Mouse (Mus musculus): Measurements from ENCODE around the gene Mmp14. TPM values are rescaled to one million over a fixed set of nuclear protein-coding genes. Genes with fewer than 3 reads are reported as not detected.

Mmp14 gene
- total and polyA plus RNA-seq, 3 experiments, result 19.4 to 29.9 TPM; not detected in 1

- H3K36me3 ChIP-seq (ENCODE audit: control insufficient read depth in 1 of 2, insufficient read depth in 2 of 2, low read length in 2 of 2), result peaks cover 0 to 44% of the 10 kb centered on the region in 2 experiments; a peak in 2 of 4 replicates
- peak overlapping the region; percentile 94 for H3K9ac ChIP-seq (ENCODE audit: control insufficient read depth, low read depth, low read length, poor library complexity, severe bottlenecking)
- H3K9me3 ChIP-seq (replicated peaks; ENCODE audit: insufficient read depth, low read length), result no peaks in the 10 kb centered on the region
- no peaks in the 10 kb centered on the region for H3K27me3 ChIP-seq (ENCODE audit: control insufficient read depth in 1 of 2, insufficient read depth in 2 of 2, low read length in 2 of 2)
- peak overlapping the region; percentile 67 to 92 for H3K4me3 ChIP-seq (ENCODE audit: control insufficient read depth in 1 of 2, insufficient read depth in 1 of 2, low read depth in 2 of 2, low read length in 2 of 2)
- peak; percentile 93 for DNase-seq (ENCODE audit: low read depth, low spot score)
- TF ChIP-seq CHD1 (IDR thresholded peaks at IDR 0.05; ENCODE audit: low read depth, low read length), result peak; percentile 95; the same call in 1 of the 2 replicates
- TF ChIP-seq MYB (IDR thresholded peaks at IDR 0.05; ENCODE audit: low read depth, low read length), result peak; percentile 65; the same call in 1 of the 2 replicates
- TF ChIP-seq JUND (IDR thresholded peaks at IDR 0.05; ENCODE audit: low read depth, low read length), result peak; percentile 51; the same call in 1 of the 2 replicates
- no peak for TF ChIP-seq ZC3H11A (IDR thresholded peaks at IDR 0.05; ENCODE audit: low read depth, low read length)
- TF ChIP-seq MEF2A (IDR thresholded peaks at IDR 0.05; ENCODE audit: extremely low read depth, insufficient replicate concordance, low read depth, low read length, poor library complexity, severe bottlenecking), result no peak
- TF ChIP-seq TCF12 (IDR thresholded peaks at IDR 0.05; ENCODE audit: low read depth, low read length), result peak; percentile 15; the same call in 1 of the 2 replicates
- no peak for TF ChIP-seq USF1 (IDR thresholded peaks at IDR 0.05; ENCODE audit: low read depth, low read length)
- TF ChIP-seq EP300 (IDR thresholded peaks at IDR 0.05; ENCODE audit: low read depth in 1 of 2, low read length in 2 of 2), result peak; percentile 68
- peak; percentile 20; the same call in 1 of the 2 replicates for TF ChIP-seq RCOR1 (IDR thresholded peaks at IDR 0.05; ENCODE audit: low read depth, low read length)
- peak; percentile 2; the same call in 1 of the 2 replicates for TF ChIP-seq POLR2AphosphoS2 (IDR thresholded peaks at IDR 0.05; ENCODE audit: low read length)
- peaks cover 28% of the 10 kb centered on the region for H3K79me2 ChIP-seq (ENCODE audit: control insufficient read depth, insufficient read depth, low read length, poor library complexity)
- H3K4me1 ChIP-seq (ENCODE audit: control insufficient read depth in 1 of 2, insufficient read depth in 2 of 2, low read length in 2 of 2), result peaks cover 5 to 42% of the 10 kb centered on the region in 2 experiments; a peak in 3 of 4 replicates
- peak overlapping the region; percentile 100 for H3K27ac ChIP-seq (ENCODE audit: control insufficient read depth, low read depth, low read length)
Measured at GRCm38 (mm10) chr14:54426003-54426688, 5.3 kb upstream of the Mmp14 start.

GRCm38 (mm10) chr14:54426689-54427398 is 4.6 kb upstream of the Mmp14 start, which contains the start of gene Mrpl52:
Gene Mrpl52 (plus strand): TSS chr14:54426909.
- Histone ChIP-seq H3K27ac (ENCODE audit: control insufficient read depth, low read depth, low read length) (peak within 1 kb of the TSS; percentile 100), H3K9me3 (replicated peaks; ENCODE audit: insufficient read depth, low read length) (no peaks in the 10 kb centered on the region), H3K27me3 (ENCODE audit: control insufficient read depth in 1 of 2, insufficient read depth in 2 of 2, low read length in 2 of 2) (no peaks in the 10 kb centered on the region), H3K9ac (ENCODE audit: control insufficient read depth, low read depth, low read length, poor library complexity, severe bottlenecking) (peak within 1 kb of the TSS; percentile 94), H3K36me3 (ENCODE audit: control insufficient read depth in 1 of 2, insufficient read depth in 2 of 2, low read length in 2 of 2) (peaks cover 0 to 44% of the 10 kb centered on the region in 2 experiments; a peak in 2 of 4 replicates), H3K79me2 (ENCODE audit: control insufficient read depth, insufficient read depth, low read length, poor library complexity) (peaks cover 32% of the 10 kb centered on the region), H3K4me3 (ENCODE audit: control insufficient read depth in 1 of 2, insufficient read depth in 1 of 2, low read depth in 2 of 2, low read length in 2 of 2) (peak within 1 kb of the TSS; percentile 67 to 92), H3K4me1 (ENCODE audit: control insufficient read depth in 1 of 2, insufficient read depth in 2 of 2, low read length in 2 of 2) (peaks cover 5 to 42% of the 10 kb centered on the region in 2 experiments; a peak in 3 of 4 replicates)
- peak; percentile 98 for DNase-seq (ENCODE audit: low read depth, low spot score)
- peak; percentile 88 for TF ChIP-seq TBP (IDR thresholded peaks at IDR 0.05; ENCODE audit: low read depth, low read length)
- peak; percentile 95 for TF ChIP-seq MYC (IDR thresholded peaks at IDR 0.05; ENCODE audit: low read depth, low read length)
- TF ChIP-seq USF1 (IDR thresholded peaks at IDR 0.05; ENCODE audit: low read depth, low read length), result peak; percentile 68
- peak; percentile 83 for TF ChIP-seq HCFC1 (IDR thresholded peaks at IDR 0.05; ENCODE audit: low read depth, low read length)
- TF ChIP-seq E2F4 (IDR thresholded peaks at IDR 0.05; ENCODE audit: borderline replicate concordance, low read depth, low read length), result peak; percentile 48; the same call in 1 of the 2 replicates
- TF ChIP-seq KAT2A (conservative IDR thresholded peaks at IDR 0.05; ENCODE audit: low read depth, low read length), result peak; percentile 56; the same call in 1 of the 2 replicates
- TF ChIP-seq ZC3H11A (IDR thresholded peaks at IDR 0.05; ENCODE audit: low read depth, low read length), result peak; percentile 26; the same call in 1 of the 2 replicates
- TF ChIP-seq CHD2 (IDR thresholded peaks at IDR 0.05; ENCODE audit: low read length), result no peak
- peak; percentile 81 for TF ChIP-seq NELFE (IDR thresholded peaks at IDR 0.05; ENCODE audit: low read depth, low read length)
- peak; percentile 82 for TF ChIP-seq TCF12 (IDR thresholded peaks at IDR 0.05; ENCODE audit: low read depth, low read length)
- peak; percentile 97 for TF ChIP-seq MXI1 (IDR thresholded peaks at IDR 0.05; ENCODE audit: low read depth, low read length)
- TF ChIP-seq ZNF384 (IDR thresholded peaks at IDR 0.05; ENCODE audit: low read depth, low read length), result peak; percentile 2; the same call in 1 of the 2 replicates
- peak; percentile 44 for TF ChIP-seq RCOR1 (IDR thresholded peaks at IDR 0.05; ENCODE audit: low read depth, low read length)
- TF ChIP-seq GABPA (IDR thresholded peaks at IDR 0.05; ENCODE audit: low read depth, low read length), result no peak
- peak; percentile 100 for TF ChIP-seq ETS1 (IDR thresholded peaks at IDR 0.05; ENCODE audit: low read depth, low read length)
- no peak for TF ChIP-seq MAFK (IDR thresholded peaks at IDR 0.05; ENCODE audit: borderline replicate concordance, low read depth, low read length)
- peak; percentile 7 to 85; a peak in 3 of 4 replicates for TF ChIP-seq EP300 (IDR thresholded peaks at IDR 0.05; ENCODE audit: low read depth in 1 of 2, low read length in 2 of 2)
- 0 out of 2 replicates have a peak, but pooled peaks have one; percentile 6 for TF ChIP-seq JUND (IDR thresholded peaks at IDR 0.05; ENCODE audit: low read depth, low read length)
- peak; percentile 89 for TF ChIP-seq ELF1 (IDR thresholded peaks at IDR 0.05; ENCODE audit: low read depth, low read length)
- TF ChIP-seq MEF2A (IDR thresholded peaks at IDR 0.05; ENCODE audit: extremely low read depth, insufficient replicate concordance, low read depth, low read length, poor library complexity, severe bottlenecking), result no peak
- no peak for TF ChIP-seq RAD21 (IDR thresholded peaks at IDR 0.05; ENCODE audit: low read depth, low read length)
- peak; percentile 82 for TF ChIP-seq GATA1 (IDR thresholded peaks at IDR 0.05; ENCODE audit: low read depth, low read length)
- peak; percentile 98 for TF ChIP-seq SIN3A (IDR thresholded peaks at IDR 0.05; ENCODE audit: low read length)
